Mouse (Mus musculus): ENCODE results near the gene Cmah.

Gene Cmah

DNA sequence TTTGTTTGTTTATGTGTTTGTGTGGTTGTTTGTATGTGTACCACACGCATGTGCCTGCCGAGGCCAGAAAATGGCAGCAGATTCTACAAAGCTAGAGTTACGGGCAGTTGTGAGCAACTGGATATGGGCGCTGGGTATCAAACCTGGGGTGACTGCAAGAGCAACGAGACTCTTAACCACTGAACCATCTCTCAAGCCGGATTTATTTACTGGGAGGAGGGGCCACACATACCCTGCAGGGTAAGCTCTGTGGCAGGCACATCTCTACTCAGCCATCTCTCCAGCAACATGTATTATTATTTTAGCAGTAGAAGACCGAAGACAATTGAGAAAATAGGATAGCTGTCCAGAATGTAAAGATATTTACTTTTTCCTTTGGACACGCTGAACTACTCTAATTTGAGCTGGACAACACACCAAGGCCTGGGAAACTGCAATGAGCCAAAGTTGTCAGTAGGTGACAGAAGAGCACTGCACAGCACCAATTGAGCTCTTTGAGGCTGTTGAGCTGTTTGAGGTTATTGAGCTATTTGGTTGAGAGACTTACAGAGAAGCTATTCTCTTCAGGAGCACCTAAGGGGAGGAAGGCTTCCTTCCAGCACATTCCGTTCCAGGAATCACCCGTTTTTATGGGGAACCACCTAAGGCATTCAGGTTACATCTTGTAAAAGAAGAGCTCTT is 154.6 kb downstream of the Cmah start:
- in situ Hi-C loops (cut with MseI, MboI) = loop anchor here in 1 of 2 experiments (10.0 kb wide), 1 partner anchor 203 kb away; no protein-coding TSS in a partner anchor

DNA sequence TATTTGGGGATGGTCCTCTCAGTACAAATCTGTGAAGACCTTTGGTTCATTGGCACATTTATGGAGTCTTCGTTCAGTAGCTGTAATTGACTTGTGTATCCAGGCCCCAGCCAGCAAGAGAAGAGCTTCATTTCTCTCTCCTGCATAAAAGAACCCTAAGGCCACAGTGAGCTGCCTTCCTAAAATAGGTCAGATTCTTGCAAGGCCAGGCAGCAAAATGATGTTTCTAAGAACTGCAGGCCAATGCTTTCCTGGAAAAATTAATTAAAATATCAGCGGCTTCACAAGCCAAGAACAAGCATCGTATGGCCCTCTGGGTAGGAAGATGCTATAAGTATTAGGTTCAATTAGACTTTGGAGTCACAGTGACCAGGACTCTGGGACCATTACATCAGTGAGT is 156.5 kb downstream of the Cmah start:
- in situ Hi-C loops (cut with MseI, MboI) = loop anchor here in 1 of 2 experiments (10.0 kb wide), 1 partner anchor 201 kb away; no protein-coding TSS in a partner anchor

DNA sequence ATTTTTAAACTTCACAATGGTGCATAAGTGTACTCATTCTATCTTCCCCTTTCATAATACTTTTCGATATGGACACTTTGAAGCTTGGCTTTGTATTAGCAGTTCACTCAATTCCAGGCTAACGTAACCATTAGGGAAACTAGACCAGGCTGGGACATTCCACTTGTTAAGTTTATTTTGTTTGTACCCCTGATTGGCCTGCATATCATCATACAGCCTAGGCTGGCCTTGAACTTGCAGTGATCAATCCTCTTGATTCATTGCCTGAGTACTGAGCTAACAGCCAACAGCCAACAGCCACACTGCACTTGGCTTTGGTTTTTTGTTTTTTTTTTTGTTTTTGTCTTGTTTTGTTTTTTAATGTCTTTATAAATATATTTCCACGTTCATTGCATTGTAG is 157.6 kb downstream of the Cmah start:
- in situ Hi-C loops (cut with MseI, MboI) = loop anchor here in 1 of 2 experiments (10.0 kb wide), 1 partner anchor 200 kb away; no protein-coding TSS in a partner anchor

DNA sequence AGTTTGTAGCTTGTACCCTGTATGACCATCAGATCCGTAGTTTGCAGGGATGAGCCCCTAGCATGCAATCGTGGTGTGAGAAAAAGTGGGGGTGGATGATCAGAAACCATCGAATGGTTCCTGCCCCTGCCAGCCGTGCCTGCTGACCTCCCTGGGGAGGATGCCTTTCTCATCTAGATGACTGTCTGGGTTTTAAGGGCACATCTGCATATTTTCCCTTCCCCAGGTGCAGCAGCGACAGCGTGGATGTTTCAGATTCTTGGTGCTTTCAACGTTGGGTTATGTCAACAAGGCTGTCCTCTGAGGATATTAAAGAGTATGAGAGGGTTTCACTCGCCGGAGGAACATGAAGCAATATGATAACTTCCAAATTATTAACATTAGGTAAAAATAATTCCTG is 158.8 kb downstream of the Cmah start:
- in situ Hi-C loops (cut with MseI, MboI) = loop anchor here in 1 of 2 experiments (10.0 kb wide), 1 partner anchor 199 kb away; no protein-coding TSS in a partner anchor

DNA sequence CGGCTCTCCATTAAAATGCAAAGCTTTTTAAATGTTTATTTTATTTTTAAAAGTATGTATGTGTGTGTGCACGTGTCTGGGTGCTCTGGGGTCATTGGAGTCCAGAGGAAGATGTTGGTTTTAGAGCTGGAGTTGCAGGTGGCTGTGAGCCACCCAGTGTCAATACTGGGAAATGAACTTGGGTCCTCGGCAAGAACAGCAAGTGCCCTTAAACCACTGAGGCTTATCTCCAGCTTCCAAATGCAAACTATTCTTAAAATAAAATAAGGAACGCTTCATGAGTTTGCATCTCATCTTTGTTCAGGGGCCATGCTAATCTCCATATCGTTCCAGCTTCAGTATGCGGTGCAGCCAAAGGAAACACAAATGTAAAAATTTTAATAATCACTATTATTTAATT is 159.2 kb downstream of the Cmah start:
- in situ Hi-C loops (cut with MseI, MboI) = loop anchor here in 1 of 2 experiments (10.0 kb wide), 1 partner anchor 198 kb away; no protein-coding TSS in a partner anchor

DNA sequence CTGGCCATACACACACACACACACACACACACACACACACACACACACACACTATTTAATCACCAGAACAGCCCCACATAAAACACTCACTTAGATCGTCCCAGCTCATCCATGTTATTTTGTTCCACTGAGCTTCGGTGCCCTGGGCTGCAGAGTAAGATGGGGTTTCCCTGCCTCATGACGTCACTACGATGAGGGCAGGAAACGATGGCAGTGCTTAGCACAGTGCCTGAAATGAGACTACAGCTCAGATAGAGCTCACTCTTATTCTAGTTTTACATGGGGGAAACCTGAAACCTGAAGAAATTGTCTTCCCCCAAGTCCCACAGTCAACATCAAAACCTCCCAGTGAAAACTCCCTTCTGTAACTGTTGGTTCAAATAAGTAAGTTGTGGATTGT is 159.9 kb downstream of the Cmah start:
- in situ Hi-C loops (cut with MseI, MboI) = loop anchor here in 1 of 2 experiments (10.0 kb wide), 1 partner anchor 198 kb away; no protein-coding TSS in a partner anchor

DNA sequence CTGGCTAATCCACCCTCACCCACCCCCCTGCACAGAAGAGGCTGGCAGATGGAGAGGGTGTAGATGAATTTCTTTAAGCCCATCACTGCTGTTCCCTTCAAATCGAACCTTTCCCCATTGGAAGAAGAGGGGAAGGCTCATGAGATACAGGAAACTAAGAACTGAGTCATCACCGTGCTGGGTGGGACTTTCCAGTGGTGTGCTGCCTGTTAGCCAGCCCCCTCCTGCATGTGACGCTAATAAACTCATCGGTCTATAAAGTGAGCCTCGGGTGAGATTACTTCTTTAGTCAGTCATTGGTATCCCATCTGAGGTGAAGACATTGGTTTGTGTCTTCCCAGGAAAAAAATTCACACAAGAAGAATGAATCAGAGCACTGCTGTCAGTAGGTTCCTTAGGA is 160.3 kb downstream of the Cmah start:
- in situ Hi-C loops (cut with MseI, MboI) = loop anchor here in 1 of 2 experiments (10.0 kb wide), 1 partner anchor 197 kb away; no protein-coding TSS in a partner anchor

DNA sequence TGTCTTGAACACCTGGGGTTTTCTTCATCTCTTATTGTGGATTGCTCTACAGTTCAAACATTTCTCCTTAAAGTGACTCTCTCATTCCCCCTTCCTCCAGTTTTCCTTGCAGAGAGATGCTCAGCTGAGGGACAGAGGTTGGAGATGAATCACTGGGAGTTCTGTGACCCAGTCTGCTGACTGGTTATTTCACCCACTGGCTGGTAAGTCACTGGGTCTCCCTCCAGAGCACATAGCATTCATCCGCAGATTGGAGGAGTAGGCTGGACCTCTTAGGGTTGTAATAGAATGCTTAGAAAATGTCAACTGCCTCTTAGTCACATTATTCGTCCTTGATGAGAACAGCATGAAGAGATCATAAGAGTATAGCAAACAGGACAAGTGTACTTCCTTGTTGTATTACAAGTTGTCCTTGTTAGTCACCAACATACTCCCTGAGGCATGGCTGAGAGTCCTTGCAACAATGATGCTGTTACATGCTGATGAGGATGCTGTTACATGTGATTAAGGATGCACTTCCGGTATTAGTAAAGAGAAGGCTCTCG is 161.4 kb downstream of the Cmah start:
- in situ Hi-C loops (cut with MseI, MboI) = loop anchor here in 1 of 2 experiments (10.0 kb wide), 1 partner anchor 196 kb away; no protein-coding TSS in a partner anchor

DNA sequence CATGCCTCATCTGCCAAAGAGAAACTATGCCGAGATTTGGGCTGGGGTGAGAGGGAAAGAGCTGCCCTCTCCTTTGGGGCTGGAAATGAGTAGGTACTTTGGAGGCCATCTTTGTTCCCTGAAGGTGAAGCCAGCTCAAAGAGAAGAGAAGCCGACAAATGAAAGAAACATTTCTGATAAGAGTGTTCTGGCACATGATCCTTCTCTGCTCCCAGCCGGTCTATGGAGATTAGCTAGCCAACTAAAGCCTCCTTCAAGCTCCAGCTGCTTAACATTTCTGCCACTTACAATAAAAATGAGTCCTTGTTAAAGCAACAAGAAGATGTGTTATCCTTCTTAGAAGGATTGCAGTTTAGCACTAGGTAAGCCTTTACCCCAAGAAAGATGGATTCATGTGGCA is 162.3 kb downstream of the Cmah start:
- in situ Hi-C loops (cut with MseI, MboI) = loop anchor here in 1 of 2 experiments (10.0 kb wide), 1 partner anchor 195 kb away; no protein-coding TSS in a partner anchor

DNA sequence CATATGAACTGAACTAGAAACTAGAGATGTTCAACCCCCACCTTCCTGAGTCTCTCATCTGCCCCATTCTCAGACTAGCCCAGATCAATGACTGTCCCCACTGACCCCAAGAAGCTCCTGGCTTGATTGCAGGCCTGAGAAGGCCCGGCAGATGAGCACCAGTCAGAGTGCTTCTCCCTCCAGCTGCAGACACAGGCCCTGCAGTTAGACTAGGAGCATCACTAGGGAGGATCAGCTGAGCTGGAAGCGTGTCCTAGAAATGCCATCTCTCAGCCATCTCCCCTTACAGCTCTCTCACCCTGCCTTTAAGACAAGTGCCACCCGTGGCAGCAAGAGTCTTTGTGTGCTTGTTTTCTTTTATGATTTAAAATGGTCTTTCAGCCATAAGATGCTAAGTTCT is 162.8 kb downstream of the Cmah start:
- in situ Hi-C loops (cut with MseI, MboI) = loop anchor here in 1 of 2 experiments (10.0 kb wide), 1 partner anchor 195 kb away; no protein-coding TSS in a partner anchor

DNA sequence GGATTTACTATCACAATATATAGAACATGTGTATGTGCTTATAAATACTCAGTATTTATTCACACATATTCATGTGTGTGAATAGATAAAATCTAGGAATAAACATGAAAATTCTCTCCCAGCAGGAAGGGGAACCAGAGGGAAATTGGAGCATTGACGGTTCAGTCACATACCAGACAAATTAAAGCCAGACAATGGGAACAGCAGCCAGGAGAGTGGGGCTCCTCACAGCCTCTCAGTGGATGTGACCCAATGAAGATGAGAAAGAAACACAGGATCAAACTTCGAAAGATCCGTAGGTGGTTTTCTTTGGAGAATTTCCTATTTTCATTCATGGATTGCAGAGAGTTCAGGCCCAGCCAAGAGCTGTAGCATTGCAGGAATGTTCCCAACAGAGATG is 163.9 kb downstream of the Cmah start:
- in situ Hi-C loops (cut with MseI, MboI) = loop anchor here in 1 of 2 experiments (10.0 kb wide), 1 partner anchor 194 kb away; no protein-coding TSS in a partner anchor

DNA sequence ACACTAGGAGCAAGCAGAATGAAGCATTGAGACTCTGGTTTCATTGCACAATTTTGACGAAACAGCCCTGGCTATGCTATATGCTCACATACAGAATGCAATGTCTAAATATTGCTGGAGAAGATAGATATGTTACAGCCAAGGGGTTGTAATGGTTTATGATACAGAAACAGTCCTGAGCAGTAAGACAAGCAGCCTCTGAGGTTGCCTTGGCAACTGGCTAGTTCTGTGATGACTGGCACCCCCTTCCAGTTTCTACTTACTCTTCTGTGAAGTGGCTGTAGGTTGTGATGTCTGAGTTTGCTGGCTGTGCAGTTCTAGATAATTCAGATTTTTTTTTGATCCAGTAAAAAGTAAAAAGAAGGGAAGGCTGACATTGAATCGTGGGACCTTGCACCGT is 166.6 kb downstream of the Cmah start:
- in situ Hi-C loops (cut with MseI, MboI) = loop anchor here in 1 of 2 experiments (10.0 kb wide), 1 partner anchor 191 kb away; no protein-coding TSS in a partner anchor

DNA sequence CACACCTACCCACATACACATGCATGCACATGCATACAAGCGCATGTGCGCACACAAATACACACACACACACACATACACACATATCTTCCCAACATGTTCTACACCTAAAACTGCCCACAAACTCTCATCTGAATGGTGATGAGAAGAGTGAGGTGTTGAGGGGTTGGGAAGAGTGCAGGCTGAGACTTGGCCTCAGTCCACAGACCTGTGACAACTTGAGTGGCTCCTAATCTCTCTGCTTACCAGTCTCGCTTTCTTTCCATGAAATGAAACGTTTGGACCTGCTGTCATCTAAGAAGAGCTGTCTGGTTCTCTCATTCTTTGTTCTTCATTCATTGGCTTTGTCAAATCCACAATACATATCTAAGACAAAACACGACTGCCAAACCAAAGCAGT is 169.1 kb downstream of the Cmah start:
- in situ Hi-C loops (cut with MseI, MboI) = loop anchor here in 1 of 2 experiments (10.0 kb wide), 1 partner anchor 188 kb away; no protein-coding TSS in a partner anchor

DNA sequence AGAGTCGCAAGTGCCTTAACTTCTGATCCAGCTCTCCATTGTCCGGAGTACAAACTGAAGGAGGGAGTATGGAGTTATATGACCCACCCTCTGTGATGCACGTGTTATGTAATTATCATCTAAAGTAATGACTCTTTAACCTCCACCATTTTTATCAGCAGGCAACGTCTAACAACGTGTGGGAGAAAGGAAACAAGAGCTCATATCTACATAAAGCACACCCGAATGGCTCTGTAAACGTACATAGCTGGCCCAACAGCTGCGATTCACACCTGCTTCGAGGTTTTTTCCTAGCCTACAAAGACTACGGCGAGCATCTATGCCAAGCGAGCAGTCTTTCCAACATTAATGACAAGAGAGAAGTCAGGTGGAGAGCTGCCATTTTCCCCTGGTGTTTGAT is 169.8 kb downstream of the Cmah start:
- in situ Hi-C loops (cut with MseI, MboI) = loop anchor here in 1 of 2 experiments (10.0 kb wide), 1 partner anchor 188 kb away; no protein-coding TSS in a partner anchor

DNA sequence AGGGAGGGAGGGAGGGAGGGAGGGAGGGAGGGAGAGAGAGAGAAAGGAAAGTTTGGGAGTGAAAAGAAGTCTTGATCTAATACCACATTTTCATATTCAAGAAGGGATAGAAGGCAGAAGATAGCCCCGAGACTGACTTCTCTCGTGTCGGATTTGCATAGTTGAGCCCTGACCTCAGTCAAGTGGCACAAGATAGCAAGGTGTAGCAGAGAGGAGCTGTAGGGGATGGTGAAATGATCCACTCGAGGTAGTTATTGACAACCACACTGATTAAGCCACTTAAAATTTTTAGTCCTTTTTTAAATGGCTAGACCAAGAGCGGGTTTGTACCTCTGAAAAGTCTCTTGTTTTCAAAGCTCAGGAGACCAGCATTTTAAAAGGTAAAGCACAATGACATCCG is 171.1 kb downstream of the Cmah start:
- in situ Hi-C loops (cut with MseI, MboI) = loop anchor here in 1 of 2 experiments (10.0 kb wide), 1 partner anchor 186 kb away; no protein-coding TSS in a partner anchor

DNA sequence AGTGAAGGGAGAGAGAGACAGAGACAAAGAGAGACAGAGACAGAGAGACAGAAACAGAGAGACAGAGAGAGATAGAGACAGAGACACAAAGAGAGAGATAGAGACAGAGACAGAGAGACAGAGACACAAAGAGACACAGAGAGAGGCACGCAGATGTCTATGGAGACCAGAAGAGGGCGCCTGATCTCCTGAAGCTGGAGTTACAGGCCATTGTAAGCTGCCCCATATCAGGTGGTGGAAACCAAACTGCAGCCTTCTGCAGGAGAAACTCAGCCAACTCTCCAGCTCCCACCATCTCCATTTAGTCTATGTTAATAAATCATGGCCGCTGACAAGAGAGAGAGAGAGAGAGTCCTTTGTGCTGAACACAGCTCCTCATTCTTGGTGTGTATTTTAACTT is 172.3 kb downstream of the Cmah start:
- in situ Hi-C loops (cut with MseI, MboI) = loop anchor here in 1 of 2 experiments (10.0 kb wide), 1 partner anchor 185 kb away; no protein-coding TSS in a partner anchor

DNA sequence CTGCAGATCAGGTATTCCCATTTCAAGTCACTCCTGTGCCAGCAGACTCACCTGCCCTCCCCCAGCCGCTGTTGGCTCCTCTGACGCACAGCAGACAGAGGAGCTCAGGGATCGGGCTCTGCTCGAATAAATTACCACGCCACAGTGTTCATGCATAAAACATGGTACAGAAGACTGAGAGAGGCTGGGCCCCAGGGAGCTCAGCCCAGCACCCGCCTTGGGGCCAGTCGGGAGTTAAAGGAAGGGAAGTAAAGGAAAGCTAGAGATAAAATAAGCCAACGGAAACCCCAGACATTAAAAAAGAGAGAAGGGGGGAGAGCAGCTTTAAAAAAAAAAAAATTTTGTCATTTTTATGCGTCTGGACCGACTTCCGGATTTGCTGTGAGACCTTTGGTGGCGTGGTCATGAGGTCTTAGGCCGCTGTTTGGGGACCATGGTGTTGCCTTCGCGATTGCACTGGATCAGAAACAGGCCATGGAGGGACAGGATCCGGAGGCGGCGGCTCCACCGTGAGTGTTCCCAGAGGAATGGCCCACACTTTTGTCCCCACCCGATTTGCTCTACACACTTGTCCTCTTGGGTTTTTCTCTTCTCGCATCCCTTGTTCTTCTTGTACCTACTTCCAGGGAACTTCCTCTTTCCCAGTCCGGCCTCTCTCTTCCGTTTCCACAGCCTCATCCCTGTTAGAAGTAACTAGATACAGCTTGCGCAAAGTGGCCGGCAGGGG is 174.1 kb downstream of the Cmah start:
- in situ Hi-C loops (cut with MseI, MboI) = no loop called here

DNA sequence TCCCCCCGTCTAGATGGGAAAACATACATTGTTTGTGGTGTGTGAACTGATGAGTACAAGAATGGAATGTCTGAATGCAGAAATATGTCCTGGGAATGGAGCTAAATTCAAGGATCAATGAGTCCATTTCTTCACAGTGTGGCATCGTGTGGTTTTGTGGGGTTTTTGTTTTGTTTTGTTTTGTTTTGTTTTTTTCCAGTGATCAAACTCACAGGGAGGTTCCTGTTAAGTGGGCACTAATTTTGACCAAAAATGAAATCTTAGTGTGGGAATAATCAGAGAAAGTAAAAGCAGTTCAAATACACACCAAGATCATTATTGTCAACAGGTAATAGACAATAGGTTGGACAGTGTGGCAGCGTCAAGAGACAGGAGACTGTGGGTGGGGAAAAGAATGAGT is 174.7 kb downstream of the Cmah start:
- in situ Hi-C loops (cut with MseI, MboI) = no loop called here

DNA sequence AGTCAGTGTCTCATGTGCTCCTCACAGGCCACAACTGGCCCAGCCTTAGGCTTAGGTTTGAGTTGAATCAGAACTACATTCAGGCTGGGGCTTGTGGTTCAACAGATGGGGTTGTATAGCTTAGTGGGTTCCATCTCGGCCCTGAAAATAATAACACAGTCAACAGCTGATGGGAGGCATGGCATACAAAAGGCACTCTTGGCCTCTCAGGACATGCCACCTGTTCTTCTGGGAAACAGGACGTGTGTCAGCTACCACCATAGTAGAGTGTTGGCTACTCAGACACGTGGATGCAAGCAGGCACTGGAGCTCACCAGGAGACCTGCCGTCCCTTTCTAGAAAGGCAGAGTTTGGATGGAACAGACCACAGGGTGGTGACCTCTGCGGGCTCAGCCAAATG is 178.6 kb downstream of the Cmah start:
- in situ Hi-C loops (cut with MseI, MboI) = no loop called here

DNA sequence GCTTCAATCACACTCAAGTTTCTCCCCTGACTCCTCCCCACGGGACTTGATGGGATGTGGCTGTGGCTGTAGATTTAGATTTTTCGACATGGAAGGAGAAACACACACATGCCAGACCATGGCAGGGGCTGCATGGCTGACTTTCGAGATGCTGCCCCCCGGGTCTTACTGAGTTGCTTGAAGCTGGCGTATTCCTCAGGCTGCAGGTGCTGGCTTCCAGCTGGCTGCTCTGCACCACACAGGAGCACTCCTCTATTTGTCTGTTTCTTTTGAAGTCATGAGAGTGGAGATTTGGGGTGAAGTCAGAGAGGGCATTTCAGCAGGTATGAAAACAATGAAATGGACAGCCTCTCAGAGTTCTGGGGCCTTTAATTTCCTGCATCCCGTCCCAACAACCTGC is 180.0 kb downstream of the Cmah start:
- in situ Hi-C loops (cut with MseI, MboI) = no loop called here

DNA sequence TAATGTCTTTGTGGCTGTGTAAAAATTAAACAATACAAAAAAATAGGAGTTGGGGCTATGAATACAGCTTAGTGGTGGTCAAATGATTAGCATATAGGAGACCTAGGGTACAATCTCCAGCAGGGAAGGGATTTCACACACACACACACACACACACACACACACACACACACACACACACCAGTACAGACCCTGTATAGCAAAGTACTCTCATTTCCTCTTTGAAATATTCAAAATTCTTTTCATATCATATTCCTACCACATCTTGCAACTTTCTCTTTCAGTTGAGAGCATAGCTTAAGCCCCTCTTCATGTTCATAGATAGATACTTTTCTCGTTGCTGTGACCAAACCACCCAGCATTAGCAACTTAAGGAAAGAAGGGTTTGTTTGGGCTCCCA is 181.7 kb downstream of the Cmah start:
- in situ Hi-C loops (cut with MseI, MboI) = no loop called here

DNA sequence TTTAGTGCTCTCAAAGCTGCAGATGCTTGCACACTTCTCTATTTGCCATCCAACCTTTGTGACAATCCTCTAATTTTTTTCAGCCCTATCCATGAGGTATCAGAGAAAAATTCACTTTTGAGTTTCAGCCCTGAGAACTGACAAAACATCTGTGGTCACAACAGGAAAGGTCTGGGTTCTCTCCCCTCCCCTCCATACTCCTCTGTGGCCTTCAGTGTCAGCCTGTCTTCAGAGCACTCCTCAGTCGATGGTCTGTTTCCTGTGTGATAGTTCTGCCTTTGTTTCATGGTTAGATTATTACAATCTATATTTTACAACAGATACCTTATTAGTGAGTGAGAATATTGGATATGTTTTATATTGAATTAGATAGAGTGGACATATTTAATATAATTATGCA is 184.2 kb downstream of the Cmah start:
- in situ Hi-C loops (cut with MseI, MboI) = no loop called here

All from mouse trophoblast stem cell (cell line).